Mouse (Mus musculus) spleen, postnatal 0 days (tissue): ENCODE data around the gene Pigg. TPM values are rescaled to one million over a fixed set of nuclear protein-coding genes. Genes with fewer than 3 reads are reported as not detected.

ENCODE experiments used
- polyA plus RNA-seq: library from polyadenylated mRNA; unstranded; fragments of >200 nt; fragmentation: Nextera tagmentation; extraction: Ambion mirVana; gene quantifications from 2 replicates; pipeline ENCODE4 v1.2.1, GENCODE M21; 2015

Gene Pigg
- polyA plus RNA-seq = 2.9 and 3.2 TPM in 2 replicates

DNA sequence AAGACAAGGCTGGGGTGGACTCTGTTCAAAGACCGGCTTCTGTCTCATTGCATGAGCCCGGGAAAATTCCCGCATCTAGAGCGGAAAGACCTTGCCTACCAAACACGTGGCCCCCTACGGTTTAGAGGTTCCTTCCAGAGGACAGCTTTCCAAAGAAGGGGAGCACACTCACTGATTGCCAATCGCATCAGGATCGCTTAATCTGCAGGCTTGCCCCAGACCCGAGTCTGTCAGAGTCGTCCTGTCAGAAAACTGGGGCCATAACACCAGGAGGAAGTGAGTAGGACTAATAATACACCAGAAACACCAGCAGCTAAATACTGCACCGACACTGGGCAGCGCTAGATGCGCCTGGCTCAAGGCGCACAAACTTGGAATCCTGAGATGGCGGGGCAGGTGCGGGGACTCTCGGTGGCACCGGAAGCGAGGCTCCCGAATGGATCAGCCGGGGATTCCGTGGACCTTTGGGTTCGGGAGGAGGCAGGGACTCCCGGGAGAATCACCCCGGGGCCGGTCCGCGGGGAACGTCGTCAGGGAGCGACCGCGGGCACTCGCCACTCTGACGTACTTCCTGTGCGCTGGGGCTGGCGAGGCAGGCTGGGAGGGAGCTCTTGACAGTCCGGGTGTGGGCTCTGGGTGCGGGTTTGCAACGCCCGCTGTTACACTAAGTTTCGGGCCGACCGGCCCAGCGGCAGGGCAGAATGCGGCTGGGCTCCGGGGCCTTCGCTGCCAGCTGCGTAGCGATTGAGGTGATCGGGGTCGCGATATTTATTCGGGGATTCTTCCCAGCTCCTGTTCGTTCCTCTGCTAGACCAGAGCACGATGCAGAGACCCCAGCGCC is at the start of gene Pigg:
Gene Pigg, plus strand, starts transcription at position 386 of the 841 bp plus-strand sequence.

DNA sequence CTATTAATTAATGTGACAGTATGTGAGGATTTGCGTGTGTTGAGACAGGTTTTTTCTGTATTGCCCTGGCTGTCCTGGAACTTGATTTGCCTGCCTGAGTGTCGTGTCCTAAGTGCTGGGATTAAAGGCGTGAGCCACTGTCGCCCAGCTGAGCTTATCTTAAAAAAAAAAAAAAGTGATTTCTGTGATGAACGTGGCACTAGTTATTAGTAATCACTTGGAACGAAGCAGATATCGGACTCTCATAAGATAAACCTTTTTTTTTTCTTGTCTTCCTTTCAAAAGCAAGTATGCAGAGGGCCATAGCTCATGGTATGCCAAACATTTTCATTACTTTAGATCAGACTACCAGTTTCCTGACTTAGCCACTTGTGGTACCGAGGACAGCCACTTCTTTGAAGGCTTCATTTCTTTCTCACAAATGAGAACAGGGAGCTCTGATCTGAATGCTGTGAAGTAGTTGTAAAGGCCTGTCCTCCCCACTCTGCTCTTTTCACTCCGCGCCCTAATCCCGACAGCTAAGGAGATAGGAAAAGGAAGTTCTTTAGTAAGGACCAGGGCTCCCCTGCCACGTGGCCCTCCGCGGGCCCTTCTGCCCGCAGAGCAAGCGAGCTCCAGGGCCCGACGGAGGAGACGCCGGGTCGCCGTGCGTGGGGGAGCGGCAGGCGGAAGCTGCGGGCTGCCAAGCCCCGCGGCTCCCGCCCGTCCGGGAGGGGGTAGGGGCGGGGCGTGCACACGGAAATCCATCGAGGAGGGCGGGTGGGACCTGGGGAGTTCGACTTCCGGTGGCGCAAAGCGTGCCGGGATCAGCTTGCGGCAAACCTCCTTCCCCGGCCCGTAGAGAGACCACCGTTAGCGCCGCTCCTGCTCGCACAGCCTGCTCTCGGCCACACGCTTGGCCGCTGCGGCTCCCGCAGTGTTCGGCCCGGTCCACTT is 44.0 kb upstream of the Pigg start, which contains the start of gene Dr1:
Gene Dr1, plus strand, starts transcription at position 771 of the 936 bp plus-strand sequence.

DNA sequence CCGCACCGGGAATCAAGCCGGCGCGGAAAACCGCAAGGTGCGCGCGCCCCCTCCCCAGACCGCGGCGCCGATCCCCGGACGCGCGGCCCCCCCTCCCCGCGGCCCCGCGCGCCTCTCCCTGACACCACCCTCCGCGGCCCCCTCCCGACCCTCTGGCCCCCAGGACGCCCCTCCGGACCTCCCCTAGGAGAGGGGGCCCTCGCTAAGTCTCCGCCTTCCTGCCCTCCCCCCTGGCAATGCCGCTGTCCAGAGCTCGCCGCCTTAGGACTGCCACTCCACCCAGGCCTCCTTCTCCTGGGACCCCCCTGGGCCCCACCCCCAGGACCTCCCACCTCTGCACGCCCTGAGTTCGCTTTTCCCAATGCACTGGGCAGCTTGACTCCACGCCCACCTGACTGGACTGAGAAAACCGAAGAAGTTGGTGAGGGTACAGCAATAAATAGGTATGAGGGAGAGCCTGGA is 55.5 kb downstream of the Pigg start, which contains the start of gene Gm42517:
Gene Gm42517, minus strand, starts transcription at position 52 of the 462 bp plus-strand sequence.

DNA sequence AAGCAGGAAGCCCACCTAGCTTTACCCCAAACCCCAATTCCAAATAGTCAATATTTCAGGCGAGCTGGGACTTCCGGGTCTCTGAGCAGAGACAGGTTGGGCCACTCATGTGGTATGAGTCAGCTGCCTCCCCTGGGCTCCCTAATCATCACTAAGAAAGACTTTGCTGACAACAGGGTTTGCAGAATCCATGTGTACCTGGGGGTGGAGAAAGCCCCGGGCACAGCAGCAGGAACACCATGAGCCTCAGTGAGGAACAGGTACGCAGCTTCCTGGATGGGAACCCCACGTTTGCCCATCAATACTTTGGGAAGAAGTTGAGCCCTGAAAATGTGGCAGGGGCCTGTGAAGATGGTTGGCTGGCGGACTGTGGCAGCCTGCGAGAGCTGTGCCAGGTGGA is 75.8 kb downstream of the Pigg start, which contains the start of gene Pde6b:
Gene Pde6b, plus strand, starts transcription at position 191 of the 400 bp plus-strand sequence.

Other genes with a start within 250 kb of the Pigg start
- 49.9 and 58.7 TPM in 2 replicates for gene Mtf2, start 246.9 kb upstream of the Pigg start, polyA plus RNA-seq
- 28.5 and 32.9 TPM in 2 replicates for gene Tmed5, start 180.0 kb upstream of the Pigg start, polyA plus RNA-seq
- 11.2 and 11.5 TPM in 2 replicates for gene Ccdc18, start 179.7 kb upstream of the Pigg start, polyA plus RNA-seq
- gene Dr1, start 43.7 kb upstream of the Pigg start, polyA plus RNA-seq = 34.2 and 35.5 TPM in 2 replicates
- 0.29 and 0.34 TPM in 2 replicates for gene Gm42517, start 55.3 kb downstream of the Pigg start, polyA plus RNA-seq
- 0.10 and 0.24 TPM in 2 replicates for gene Pde6b, start 75.8 kb downstream of the Pigg start, polyA plus RNA-seq
- 300 and 334 TPM in 2 replicates for gene Atp5k, start 121.8 kb downstream of the Pigg start, polyA plus RNA-seq
- 0.24 and 0.34 TPM in 2 replicates for gene Mfsd7a, start 136.3 kb downstream of the Pigg start, polyA plus RNA-seq
- 6.2 and 6.6 TPM in 2 replicates for gene Pcgf3, start 148.6 kb downstream of the Pigg start, polyA plus RNA-seq
- gene Cplx1, start 237.4 kb downstream of the Pigg start, polyA plus RNA-seq = 0.12 TPM in 1 of 2 replicates, not detected in the other